Mouse (Mus musculus) CH12.LX (cell line): ENCODE data around the gene Trpm3.

Source experiments
- CTCF ChIP-seq, 2 experiments: IDR thresholded peaks in 1 of 2; conservative IDR thresholded peaks in 1 of 2; 2 replicates each; pipeline ENCODE4 v1.5.1; 2011 to 2012; ENCODE audit warnings: low read depth in 2 of 2, low read length in 2 of 2, improper control_type of control experiment in 1 of 2, inconsistent platforms in 1 of 2, mild to moderate bottlenecking in 1 of 2, moderate library complexity in 1 of 2
- E2F4 ChIP-seq: IDR thresholded peaks from 2 replicates; pipeline ENCODE4 v1.6.1; 2011; ENCODE audit warnings: low read depth, low read length, improper control_type of control experiment; ENCODE audit not compliant: insufficient replicate concordance
- MAFK ChIP-seq: IDR thresholded peaks from 2 replicates; pipeline ENCODE4 v1.6.1; 2011; ENCODE audit warnings: low read length, improper control_type of control experiment; ENCODE audit not compliant: insufficient replicate concordance
- MAX ChIP-seq: IDR thresholded peaks from 2 replicates; pipeline ENCODE4 v1.6.1; 2011; ENCODE audit warnings: low read length, improper control_type of control experiment
- POLR2A ChIP-seq: IDR thresholded peaks from 2 replicates; pipeline ENCODE4 v1.6.1; 2011; ENCODE audit warnings: low read depth, mild to moderate bottlenecking, improper control_type of control experiment, low read length
- POLR2AphosphoS2 ChIP-seq: IDR thresholded peaks from 2 replicates; pipeline ENCODE4 v1.6.1; 2011; ENCODE audit warnings: low read depth, low read length, improper control_type of control experiment
- TCF12 ChIP-seq: IDR thresholded peaks from 2 replicates; pipeline ENCODE4 v1.6.1; 2014; ENCODE audit warnings: low read depth, mild to moderate bottlenecking, inconsistent platforms, low read length, improper control_type of control experiment
- UBTF ChIP-seq: IDR thresholded peaks from 2 replicates; pipeline ENCODE4 v1.6.1; 2012; ENCODE audit warnings: low read depth, mild to moderate bottlenecking, inconsistent platforms, low read length, improper control_type of control experiment, moderate library complexity
- USF1 ChIP-seq: IDR thresholded peaks from 2 replicates; pipeline ENCODE4 v1.6.1; 2014; ENCODE audit warnings: low read depth, mild to moderate bottlenecking, inconsistent platforms, low read length, improper control_type of control experiment
- ZKSCAN1 ChIP-seq: IDR thresholded peaks from 2 replicates; pipeline ENCODE4 v1.6.1; 2012; ENCODE audit warnings: low read depth, inconsistent platforms, low read length, improper control_type of control experiment, borderline replicate concordance
- ZNF384 ChIP-seq: IDR thresholded peaks from 2 replicates; pipeline ENCODE4 v1.6.1; 2012; ENCODE audit warnings: low read depth, low read length, improper control_type of control experiment, inconsistent platforms

GRCm38 (mm10) chr19:22960450-22961265 is 821.8 kb downstream of the Trpm3 start:
- TF ChIP-seq CTCF (conservative IDR thresholded peaks at IDR 0.05 in 1 of 2, IDR thresholded peaks at IDR 0.05 in 1 of 2; ENCODE audit: low read depth in 2 of 2, low read length in 2 of 2) (peak in 1 of 2 experiments; percentile 5; a peak in 1 of 4 replicates), E2F4 (no peak), ZKSCAN1 (no peak), USF1 (no peak), MAX (no peak), ZNF384 (no peak), TCF12 (no peak), MAFK (no peak), POLR2A (no peak), POLR2AphosphoS2 (no peak), UBTF (no peak)
